Mouse (Mus musculus): ENCODE results near the gene Ovgp1.

- TF ChIP-seq CTCF (IDR thresholded peaks at IDR 0.05; ENCODE audit: low read depth) (no peak), EP300 (IDR thresholded peaks at IDR 0.05; ENCODE audit: low read depth) (no peak)
Measured at GRCm38 (mm10) chr3:105974174-105974573, 663 bp downstream of the Ovgp1 start.

Measured in liver, postnatal 0 days (tissue).